ENCODE assay signal across 27 mouse cellular contexts in the genomic region with DNA sequence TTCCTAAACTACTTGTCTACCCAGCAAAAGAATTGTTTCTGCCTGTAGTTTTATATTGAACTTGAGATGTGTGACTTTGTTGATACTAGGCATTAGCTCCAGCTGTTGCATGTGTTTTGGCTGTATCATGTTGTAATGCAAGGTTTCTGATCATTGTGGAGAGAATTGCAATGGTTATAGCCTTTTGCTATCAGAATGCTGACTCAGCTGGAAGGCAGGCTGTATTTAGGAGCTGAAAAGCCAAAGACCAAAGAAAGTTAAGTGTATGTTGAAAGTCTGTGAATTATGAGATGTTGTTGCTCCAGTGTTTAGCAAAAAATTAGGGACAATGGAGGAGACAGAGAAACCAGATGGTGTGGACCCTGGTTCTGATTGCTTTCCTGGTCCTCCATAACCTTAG.
"Had no signal": no experiment of that assay in that cellular context is flagged by ENCODE, and none has a peak within 500 bp of the region (broad histone marks: within the 10 kb centered on the region; RNA-seq: fewer than 3 reads in every experiment).

No protein-coding gene starts in this region.

- H3K27ac ChIP-seq: limb, embryonic 10.5 days; limb, embryonic 12.5 days; limb, embryonic 13.5 days; limb, embryonic 15.5 days; liver, embryonic 12.5 days; liver, embryonic 13.5 days; liver, embryonic 14.5 days; liver, embryonic 15.5 days; lung, embryonic 15.5 days; macrophage; midbrain, embryonic 10.5 days; midbrain, embryonic 12.5 days; midbrain, embryonic 13.5 days; midbrain, embryonic 15.5 days; neural tube, embryonic 12.5 days had no signal

- H3K27me3 ChIP-seq: limb, embryonic 12.5 days; limb, embryonic 13.5 days; limb, embryonic 15.5 days; liver, embryonic 12.5 days; liver, embryonic 13.5 days; liver, embryonic 15.5 days; lung, embryonic 15.5 days; megakaryocyte, embryonic 14.5 days; midbrain, embryonic 12.5 days; midbrain, embryonic 13.5 days; midbrain, embryonic 15.5 days; neural tube, embryonic 12.5 days had no signal

- H3K4me3 ChIP-seq: limb, embryonic 10.5 days; limb, embryonic 12.5 days; limb, embryonic 13.5 days; limb, embryonic 15.5 days; liver, embryonic 12.5 days; liver, embryonic 13.5 days; liver, embryonic 15.5 days; lung, embryonic 15.5 days; megakaryocyte, embryonic 14.5 days; midbrain, embryonic 10.5 days; midbrain, embryonic 12.5 days; midbrain, embryonic 13.5 days; midbrain, embryonic 15.5 days; myocyte; neural tube, embryonic 12.5 days had no signal

- H3K9ac ChIP-seq: limb, embryonic 12.5 days; limb, embryonic 13.5 days; limb, embryonic 15.5 days; liver, embryonic 12.5 days; liver, embryonic 13.5 days; liver, embryonic 14.5 days; liver, embryonic 15.5 days; liver, postnatal 0 days; lung, embryonic 14.5 days; lung, embryonic 15.5 days; midbrain, embryonic 12.5 days; midbrain, embryonic 13.5 days; midbrain, embryonic 15.5 days; neural tube, embryonic 12.5 days had no signal

- DNase-seq: left cerebral cortex, postnatal 4 days; liver; liver, embryonic 13.5 days; liver, postnatal 0 days; lung, adult 18-20 months; lung, adult 2 months; lung, embryonic 14.5 days; lung, postnatal 10 days; lung, postnatal 36 days; lung, postnatal 4 days; midbrain, embryonic 14.5 days had no signal

- H3K4me1 ChIP-seq: limb, embryonic 10.5 days; limb, embryonic 12.5 days; limb, embryonic 13.5 days; limb, embryonic 15.5 days; liver, embryonic 12.5 days; liver, embryonic 13.5 days; liver, embryonic 15.5 days; lung, embryonic 15.5 days; megakaryocyte, embryonic 14.5 days; midbrain, embryonic 10.5 days; midbrain, embryonic 12.5 days; midbrain, embryonic 13.5 days; midbrain, embryonic 15.5 days; neural tube, embryonic 12.5 days had no signal

- H3K9me3 ChIP-seq: limb, embryonic 10.5 days; limb, embryonic 13.5 days; limb, embryonic 15.5 days; liver, embryonic 12.5 days; liver, embryonic 13.5 days; liver, embryonic 15.5 days; lung, embryonic 15.5 days; megakaryocyte, embryonic 14.5 days; midbrain, embryonic 10.5 days; midbrain, embryonic 12.5 days; midbrain, embryonic 13.5 days; midbrain, embryonic 15.5 days; neural tube, embryonic 12.5 days had no signal

- H3K36me3 ChIP-seq: limb, embryonic 10.5 days; limb, embryonic 12.5 days; limb, embryonic 13.5 days; limb, embryonic 15.5 days; liver, embryonic 12.5 days; liver, embryonic 13.5 days; liver, embryonic 15.5 days; lung, embryonic 15.5 days; midbrain, embryonic 10.5 days; midbrain, embryonic 12.5 days; midbrain, embryonic 13.5 days; midbrain, embryonic 15.5 days; neural tube, embryonic 12.5 days had no signal
